Mouse (Mus musculus) B cell, adult 62 days (primary cell): ENCODE measurements around the gene Tpd52l1. TPM values are rescaled to one million over a fixed set of nuclear protein-coding genes. Genes with fewer than 3 reads are reported as not detected.

ENCODE experiments used
- total RNA-seq: library from RNA; stranded (reverse); gene quantifications from 4 replicates; pipeline ENCODE4 v1.2.4, GENCODE M21; 2023

Gene Tpd52l1
- not detected in 4 replicates for total RNA-seq

DNA sequence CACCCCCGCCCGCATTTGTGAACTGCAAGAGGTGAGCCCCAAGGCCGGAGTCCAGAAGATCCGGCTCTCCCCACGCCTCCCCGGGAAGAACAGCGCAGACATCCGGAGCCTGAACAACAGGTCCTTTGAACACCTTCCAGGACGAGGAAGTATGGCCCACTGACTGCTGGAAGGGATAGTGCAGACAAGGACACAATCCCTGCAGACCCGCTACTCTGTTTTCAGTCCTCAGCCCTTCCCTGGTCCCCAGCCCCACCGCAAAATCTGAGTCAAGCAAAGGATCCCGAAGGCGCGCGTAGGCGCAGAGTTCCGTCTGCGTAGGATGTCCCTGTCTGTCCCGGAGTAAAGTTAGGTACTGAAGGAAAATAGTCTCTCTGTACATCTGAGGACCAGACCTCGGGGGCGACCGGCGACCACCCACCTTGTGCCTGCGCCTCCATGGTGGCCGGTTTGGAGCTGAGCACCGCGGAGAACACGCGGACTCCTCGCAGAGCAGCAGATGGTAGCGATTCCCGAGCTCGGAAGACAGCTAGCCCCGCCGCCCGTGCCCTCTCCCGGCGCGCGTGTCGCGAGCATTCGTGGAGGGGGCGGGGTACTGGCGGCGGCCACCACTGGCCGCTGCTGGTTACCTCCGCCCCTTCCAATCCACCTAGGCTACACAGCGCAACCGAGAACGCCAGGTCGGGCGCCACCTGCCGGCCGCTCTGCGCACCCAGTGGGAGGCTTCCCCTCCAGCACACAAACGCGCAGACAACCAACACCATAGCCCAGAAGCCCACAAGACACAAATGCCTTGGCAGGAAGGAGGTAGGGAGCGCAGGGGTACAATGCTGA is at the start of gene Tpd52l1:
Gene Tpd52l1, minus strand, starts transcription at position 668 of the 834 bp plus-strand sequence.

DNA sequence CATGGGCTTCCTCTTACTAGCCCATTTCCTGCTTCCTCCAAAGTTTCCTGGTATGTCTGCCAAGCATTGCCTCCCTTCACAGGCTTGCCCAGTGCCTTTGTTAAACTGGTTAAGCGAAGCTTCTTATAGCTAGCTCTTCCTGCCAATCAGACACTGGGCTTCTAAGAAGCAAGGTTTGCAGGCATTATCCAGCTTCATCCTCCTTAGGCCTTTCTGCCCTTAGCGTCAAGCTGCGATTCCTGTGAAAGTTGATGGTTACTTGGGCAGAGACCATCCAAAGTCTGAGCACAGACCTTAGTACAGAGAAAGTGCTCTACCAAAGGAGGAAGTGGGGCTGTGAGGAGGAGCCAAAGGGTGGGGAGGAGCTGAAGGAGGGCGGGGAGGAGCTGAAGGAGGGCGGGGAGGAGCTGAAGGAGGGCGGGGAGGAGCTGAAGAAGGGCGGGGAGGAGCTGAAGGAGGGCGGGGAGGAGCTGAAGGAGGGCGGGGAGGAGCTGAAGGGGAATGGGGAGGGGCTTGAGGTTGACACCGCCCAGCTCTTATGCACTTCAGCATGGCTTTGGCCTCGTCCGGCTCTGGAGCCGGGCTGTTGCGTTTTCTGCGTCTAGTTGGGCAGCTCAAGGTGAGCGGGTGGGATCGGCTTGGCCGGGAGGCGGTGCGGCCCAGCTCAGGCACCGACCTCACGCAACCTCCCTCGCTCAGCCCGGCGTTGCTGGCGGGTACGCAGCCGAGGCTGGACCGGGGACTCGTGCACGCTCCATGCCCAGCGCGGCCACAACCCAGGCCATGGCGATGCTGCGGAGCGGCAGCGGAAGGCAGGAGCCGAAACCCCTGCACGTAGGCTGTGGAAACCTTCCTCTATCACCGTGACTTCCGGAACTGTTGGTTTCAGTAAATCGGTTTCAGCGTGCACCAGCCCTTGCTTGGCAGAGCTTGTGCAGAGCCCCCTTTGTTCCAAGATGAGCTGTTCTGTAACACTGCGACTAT is 132.6 kb downstream of the Tpd52l1 start, which contains the start of gene Hddc2:
Gene Hddc2, plus strand, starts transcription at position 519 of the 984 bp plus-strand sequence.

Other genes starting within 250 kb of the Tpd52l1 start
- 16.6 to 22.6 TPM (median 19.9 TPM) in 4 replicates for gene Hddc2, start 132.6 kb downstream of the Tpd52l1 start, total RNA-seq
- gene Rnf217, start 163.2 kb upstream of the Tpd52l1 start, total RNA-seq: 0.09 TPM in 1 of 4 replicates, not detected in the others